ENCODE assay signal across 12 mouse cellular contexts in the genomic region with DNA sequence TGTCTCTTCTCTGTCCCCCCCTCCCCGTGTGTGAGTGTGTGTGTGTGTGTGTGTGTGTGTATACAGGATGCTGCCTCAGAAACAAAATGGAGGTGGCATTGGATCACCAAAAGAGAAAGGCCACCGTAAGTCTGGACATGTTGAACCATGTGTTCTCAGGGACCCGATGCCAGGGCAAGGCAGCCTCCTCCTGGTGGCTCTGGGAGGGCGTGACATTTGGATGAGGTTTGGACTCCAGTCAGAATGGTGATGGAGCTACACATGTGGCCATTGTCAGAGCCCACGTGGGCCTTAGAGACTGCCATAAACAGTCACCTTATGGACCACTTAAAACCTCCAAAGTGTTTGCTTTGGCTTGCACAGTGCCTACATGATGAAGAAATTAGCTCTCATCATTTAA.
DNase-seq lines count a peak whose midpoint lies in the region; ATAC-seq and TF ChIP-seq lines count a peak whose summit lies in the region.
"Had no signal": no experiment of that assay in that cellular context is flagged by ENCODE, and none has a peak within 500 bp of the region (broad histone marks: within the 10 kb centered on the region; RNA-seq: fewer than 3 reads in every experiment).

No protein-coding gene starts in this region.

- H3K4me2 ChIP-seq in heart, embryonic 14.5 days (ENCODE audit: low read length), result peak overlapping the region; percentile 70
- peak overlapping the region; percentile 67 for H3K4me2 ChIP-seq in lung, embryonic 15.5 days
- H3K4me2 ChIP-seq in forebrain, postnatal 0 days (ENCODE audit: low read depth), result peak overlapping the region; percentile 59; the same call in 1 of the 2 replicates
- peak overlapping the region; percentile 58 for H3K4me2 ChIP-seq in midbrain, embryonic 14.5 days (ENCODE audit: low read length)

- no peaks in the 10 kb centered on the region for H3K36me3 ChIP-seq in heart, embryonic 14.5 days (ENCODE audit: control insufficient read depth, insufficient read depth, low read length)
- H3K36me3 ChIP-seq in lung, embryonic 15.5 days, result no peaks in the 10 kb centered on the region
- no peaks in the 10 kb centered on the region for H3K36me3 ChIP-seq in forebrain, postnatal 0 days (ENCODE audit: insufficient read depth)
- H3K36me3 ChIP-seq in midbrain, embryonic 14.5 days (ENCODE audit: control insufficient read depth, insufficient read depth, low read length), result no peaks in the 10 kb centered on the region
- H3K36me3 ChIP-seq: neural tube, embryonic 12.5 days had no signal

- H3K27ac ChIP-seq in heart, embryonic 14.5 days (replicated peaks in 1 of 2; ENCODE audit: control insufficient read depth in 1 of 2, insufficient read depth in 1 of 2, low read depth in 2 of 2, low read length in 2 of 2), result no peak overlapping the region
- 0 out of 2 replicates have a peak overlapping the region, but pooled peaks have one; percentile 13 for H3K27ac ChIP-seq in lung, embryonic 15.5 days
- H3K27ac ChIP-seq in forebrain, postnatal 0 days (ENCODE audit: low read depth, low read length), result no peak overlapping the region
- H3K27ac ChIP-seq in midbrain, embryonic 14.5 days (replicated peaks; ENCODE audit: low read depth, low read length), result no peak overlapping the region
- H3K27ac ChIP-seq: left cerebral cortex, adult 2 months; neural tube, embryonic 12.5 days had no signal

- ATAC-seq in heart, embryonic 14.5 days (ENCODE audit: insufficient number of reproducible peaks, insufficient read depth, low FRiP score, low read depth), result no peak
- no peak for ATAC-seq in lung, embryonic 15.5 days (ENCODE audit: borderline replicate concordance, extremely low read depth, low FRiP score, low TSS enrichment)
- 0 out of 2 replicates have a peak, but pooled peaks have one; percentile 10 for ATAC-seq in forebrain, postnatal 0 days
- ATAC-seq in midbrain, embryonic 14.5 days (ENCODE audit: low FRiP score, low TSS enrichment), result no peak

- WGBS in heart, embryonic 14.5 days, result 63% methylated on average over 5 of the region's 5 CpGs
- 52% methylated on average over 5 of the region's 5 CpGs for WGBS in lung, embryonic 15.5 days
- WGBS in forebrain, postnatal 0 days, result 59% methylated on average over 5 of the region's 5 CpGs
- 62% methylated on average over 5 of the region's 5 CpGs for WGBS in midbrain, embryonic 14.5 days

- H3K4me1 ChIP-seq in heart, embryonic 14.5 days (ENCODE audit: control insufficient read depth in 2 of 2, insufficient read depth in 2 of 2, low read length in 2 of 2), result peaks cover 14 to 19% of the 10 kb centered on the region in 2 experiments; a peak in 2 of 4 replicates
- H3K4me1 ChIP-seq in lung, embryonic 15.5 days, result peaks cover 38% of the 10 kb centered on the region
- no peaks in the 10 kb centered on the region for H3K4me1 ChIP-seq in forebrain, postnatal 0 days (ENCODE audit: insufficient read depth)
- peaks cover 4% of the 10 kb centered on the region; the same call in 1 of the 2 replicates for H3K4me1 ChIP-seq in midbrain, embryonic 14.5 days (ENCODE audit: control insufficient read depth, insufficient read depth, low read length)

- no peaks in the 10 kb centered on the region for H3K9me3 ChIP-seq in heart, embryonic 14.5 days (ENCODE audit: control insufficient read depth, low read length)
- H3K9me3 ChIP-seq in lung, embryonic 15.5 days, result no peaks in the 10 kb centered on the region
- no peaks in the 10 kb centered on the region for H3K9me3 ChIP-seq in forebrain, postnatal 0 days (ENCODE audit: low read length)
- no peaks in the 10 kb centered on the region for H3K9me3 ChIP-seq in midbrain, embryonic 14.5 days (ENCODE audit: control insufficient read depth, low read length)
- H3K9me3 ChIP-seq: neural tube, embryonic 12.5 days had no signal

- no peak for TF ChIP-seq CTCF in forebrain, postnatal 0 days (IDR thresholded peaks at IDR 0.05; ENCODE audit: low read depth)

- no peak for DNase-seq in heart, adult 9 months (ENCODE audit: low spot score in 2 of 2)
- no peak for DNase-seq in lung, postnatal 14 days
- DNase-seq in forebrain, postnatal 0 days, result no peak
- no peak for DNase-seq in midbrain, embryonic 14.5 days
- no peak for DNase-seq in Muller cell, postnatal 12 days (ENCODE audit: inconsistent ontology term)
- DNase-seq: kidney, adult 8-10 months; right cerebral cortex, postnatal 14 days had no signal

- H3K4me3 ChIP-seq in heart, embryonic 14.5 days (ENCODE audit: control insufficient read depth in 1 of 2, insufficient read depth in 1 of 2, low read depth in 1 of 2, low read length in 2 of 2), result no peak overlapping the region
- H3K4me3 ChIP-seq in lung, embryonic 15.5 days, result 0 out of 2 replicates have a peak overlapping the region, but pooled peaks have one; percentile 32
- H3K4me3 ChIP-seq in forebrain, postnatal 0 days (ENCODE audit: low read depth, low read length), result no peak overlapping the region
- H3K4me3 ChIP-seq in midbrain, embryonic 14.5 days (replicated peaks; ENCODE audit: low read depth, low read length), result no peak overlapping the region

- H3K9ac ChIP-seq in heart, embryonic 14.5 days (ENCODE audit: low read length), result no peak overlapping the region
- H3K9ac ChIP-seq in lung, embryonic 15.5 days, result peak overlapping the region; percentile 53; the same call in 1 of the 2 replicates
- H3K9ac ChIP-seq in forebrain, postnatal 0 days, result no peak overlapping the region
- no peak overlapping the region; the same call in 1 of the 2 replicates for H3K9ac ChIP-seq in midbrain, embryonic 14.5 days (replicated peaks; ENCODE audit: low read length)

- no peaks in the 10 kb centered on the region for H3K27me3 ChIP-seq in heart, embryonic 14.5 days (ENCODE audit: control insufficient read depth, insufficient read depth, low read length)
- H3K27me3 ChIP-seq in lung, embryonic 15.5 days, result peaks cover 10% of the 10 kb centered on the region; the same call in 1 of the 2 replicates
- H3K27me3 ChIP-seq in forebrain, postnatal 0 days (ENCODE audit: insufficient read depth, low read length), result no peaks in the 10 kb centered on the region
- no peaks in the 10 kb centered on the region; the same call in 1 of the 2 replicates for H3K27me3 ChIP-seq in midbrain, embryonic 14.5 days (ENCODE audit: control insufficient read depth, insufficient read depth, low read length)
- H3K27me3 ChIP-seq: CH12.LX had no signal
